12 mouse cellular contexts compared by ENCODE assay signal in genomic region chr6:52220003-52220864, GRCm38 (mm10). TPM values are rescaled to one million over a fixed set of nuclear protein-coding genes. Genes with fewer than 3 reads are reported as not detected.
DNase-seq lines count a peak whose midpoint lies in the region; ATAC-seq and TF ChIP-seq lines count a peak whose summit lies in the region.
"Had no signal": no experiment of that assay in that cellular context is flagged by ENCODE, and none has a peak within 500 bp of the region (broad histone marks: within the 10 kb centered on the region; RNA-seq: fewer than 3 reads in every experiment).

No protein-coding gene starts in this region.

- H3K4me3 ChIP-seq in midbrain, embryonic 11.5 days (ENCODE audit: low read depth, low read length) = no peak overlapping the region
- no peak overlapping the region for H3K4me3 ChIP-seq in midbrain, embryonic 16.5 days (ENCODE audit: low read depth, low read length)
- H3K4me3 ChIP-seq in intestine, postnatal 0 days (ENCODE audit: low read depth, low read length) = no peak overlapping the region
- peak overlapping the region; percentile 86 for H3K4me3 ChIP-seq in limb, embryonic 13.5 days

- peaks cover 100% of the 10 kb centered on the region for H3K27me3 ChIP-seq in midbrain, embryonic 11.5 days (ENCODE audit: control insufficient read depth, insufficient read depth, low read length)
- peaks cover 88% of the 10 kb centered on the region for H3K27me3 ChIP-seq in midbrain, embryonic 16.5 days (ENCODE audit: control insufficient read depth, insufficient read depth, low read depth, low read length)
- peaks cover 95% of the 10 kb centered on the region for H3K27me3 ChIP-seq in intestine, postnatal 0 days (replicated peaks; ENCODE audit: control insufficient read depth, insufficient read depth, low read length)
- peaks cover 9% of the 10 kb centered on the region for H3K27me3 ChIP-seq in limb, embryonic 13.5 days

- peak; percentile 96 for DNase-seq in midbrain, embryonic 11.5 days (ENCODE audit: low spot score, missing footprints)
- peak; percentile 33 for DNase-seq in urinary bladder, postnatal 14 days (ENCODE audit: low spot score)
- no peak for DNase-seq in left cerebral cortex, adult 8-10 months (ENCODE audit: low spot score in 2 of 2)
- no peak for DNase-seq in cerebellum, adult 9-11 months
- DNase-seq: gastrocnemius, postnatal 25 days; thymus, adult 2 months had no signal

- no peaks in the 10 kb centered on the region for H3K9me3 ChIP-seq in midbrain, embryonic 11.5 days (ENCODE audit: control insufficient read depth, low read length)
- no peaks in the 10 kb centered on the region for H3K9me3 ChIP-seq in midbrain, embryonic 16.5 days (replicated peaks; ENCODE audit: control insufficient read depth, low read length, poor library complexity, severe bottlenecking)
- no peaks in the 10 kb centered on the region for H3K9me3 ChIP-seq in intestine, postnatal 0 days (ENCODE audit: control insufficient read depth)
- H3K9me3 ChIP-seq in limb, embryonic 13.5 days = no peaks in the 10 kb centered on the region
- H3K9me3 ChIP-seq: embryonic facial prominence, embryonic 13.5 days; liver, embryonic 15.5 days had no signal

- TF ChIP-seq CTCF in intestine, postnatal 0 days (IDR thresholded peaks at IDR 0.05; ENCODE audit: low read depth) = no peak

- H3K4me1 ChIP-seq in midbrain, embryonic 11.5 days (ENCODE audit: control insufficient read depth, insufficient read depth, low read length) = peaks cover 11% of the 10 kb centered on the region
- H3K4me1 ChIP-seq in midbrain, embryonic 16.5 days (ENCODE audit: control insufficient read depth, insufficient read depth, low read length) = peaks cover 3% of the 10 kb centered on the region; the same call in 1 of the 2 replicates
- no peaks in the 10 kb centered on the region; the same call in 1 of the 2 replicates for H3K4me1 ChIP-seq in intestine, postnatal 0 days (replicated peaks; ENCODE audit: control insufficient read depth, insufficient read depth, low read length)
- peaks cover 59% of the 10 kb centered on the region for H3K4me1 ChIP-seq in limb, embryonic 13.5 days

- H3K27ac ChIP-seq in midbrain, embryonic 11.5 days (ENCODE audit: low read depth, low read length) = no peak overlapping the region
- no peak overlapping the region for H3K27ac ChIP-seq in midbrain, embryonic 16.5 days (ENCODE audit: low read length)
- no peak overlapping the region for H3K27ac ChIP-seq in intestine, postnatal 0 days (ENCODE audit: low read depth, low read length)
- H3K27ac ChIP-seq in limb, embryonic 13.5 days = peak overlapping the region; percentile 99; the same call in 1 of the 2 replicates
- H3K27ac ChIP-seq: embryonic facial prominence, embryonic 13.5 days; liver, embryonic 15.5 days had no signal

- ATAC-seq in midbrain, embryonic 11.5 days (ENCODE audit: low FRiP score) = no peak
- ATAC-seq in midbrain, embryonic 16.5 days = no peak
- ATAC-seq in intestine, postnatal 0 days = no peak
- no peak for ATAC-seq in limb, embryonic 13.5 days (ENCODE audit: low FRiP score, low read depth)

- WGBS in midbrain, embryonic 11.5 days = 12% methylated on average over 32 of the region's 32 CpGs
- 10% methylated on average over 32 of the region's 32 CpGs for WGBS in midbrain, embryonic 16.5 days
- 38% methylated on average over 32 of the region's 32 CpGs for WGBS in intestine, postnatal 0 days
- WGBS in limb, embryonic 13.5 days = 15% methylated on average over 32 of the region's 32 CpGs

- H3K36me3 ChIP-seq in midbrain, embryonic 11.5 days (ENCODE audit: control insufficient read depth, insufficient read depth, low read length) = no peaks in the 10 kb centered on the region
- no peaks in the 10 kb centered on the region for H3K36me3 ChIP-seq in midbrain, embryonic 16.5 days (ENCODE audit: control insufficient read depth, insufficient read depth, low read length)
- H3K36me3 ChIP-seq in intestine, postnatal 0 days (ENCODE audit: control insufficient read depth, insufficient read depth) = no peaks in the 10 kb centered on the region
- peaks cover 11% of the 10 kb centered on the region for H3K36me3 ChIP-seq in limb, embryonic 13.5 days
- H3K36me3 ChIP-seq: embryonic facial prominence, embryonic 13.5 days; liver, embryonic 15.5 days had no signal

- no peak overlapping the region for H3K4me2 ChIP-seq in midbrain, embryonic 11.5 days
- no peak overlapping the region for H3K4me2 ChIP-seq in midbrain, embryonic 16.5 days (ENCODE audit: low read length)
- H3K4me2 ChIP-seq in intestine, postnatal 0 days (replicated peaks; ENCODE audit: low read depth) = peak overlapping the region; percentile 92; the same call in 1 of the 2 replicates
- H3K4me2 ChIP-seq in limb, embryonic 13.5 days (replicated peaks) = peak overlapping the region; percentile 93

- no peak overlapping the region for H3K9ac ChIP-seq in midbrain, embryonic 11.5 days (ENCODE audit: low read length)
- H3K9ac ChIP-seq in midbrain, embryonic 16.5 days (ENCODE audit: low read depth, low read length) = no peak overlapping the region
- no peak overlapping the region for H3K9ac ChIP-seq in intestine, postnatal 0 days (ENCODE audit: low read depth, low read length)
- H3K9ac ChIP-seq in limb, embryonic 13.5 days = peak overlapping the region; percentile 99
- H3K9ac ChIP-seq: liver, embryonic 15.5 days had no signal

RNA-seq across cellular contexts. Expression of gene Hoxa7, which starts 1.4 kb away (rescaled TPM):
- 0.14 TPM in 1 of 2 replicates, not detected in the other for polyA plus RNA-seq in midbrain, embryonic 11.5 days (2014; fragmentation: Nextera tagmentation; extraction: Ambion mirVana)
- not detected in 2 replicates for polyA plus RNA-seq in midbrain, embryonic 16.5 days (2015; fragmentation: Nextera tagmentation; extraction: Ambion mirVana)
- polyA plus RNA-seq in intestine, postnatal 0 days (2015; fragmentation: Nextera tagmentation; extraction: Ambion mirVana) = 5.6 and 6.2 TPM in 2 replicates
- polyA plus RNA-seq in limb, embryonic 13.5 days (2015; fragmentation: Nextera tagmentation; extraction: Ambion mirVana) = 11.8 and 13.1 TPM in 2 replicates
- total RNA-seq in left cerebral cortex, adult 8-10 months (2022) = not detected
- total RNA-seq: MEL had no signal
- polyA plus RNA-seq: embryonic facial prominence, embryonic 13.5 days had no signal

RNA-seq across cellular contexts. Expression of gene Gm28308, which starts 7.1 kb away (rescaled TPM):
- not detected in 2 replicates for polyA plus RNA-seq in midbrain, embryonic 11.5 days (2014; fragmentation: Nextera tagmentation; extraction: Ambion mirVana)
- not detected in 2 replicates for polyA plus RNA-seq in midbrain, embryonic 16.5 days (2015; fragmentation: Nextera tagmentation; extraction: Ambion mirVana)
- polyA plus RNA-seq in intestine, postnatal 0 days (2015; fragmentation: Nextera tagmentation; extraction: Ambion mirVana) = not detected in 2 replicates
- polyA plus RNA-seq in limb, embryonic 13.5 days (2015; fragmentation: Nextera tagmentation; extraction: Ambion mirVana) = 0.29 TPM in 1 of 2 replicates, not detected in the other
- total RNA-seq in left cerebral cortex, adult 8-10 months (2022) = not detected
- total RNA-seq: MEL had no signal
- polyA plus RNA-seq: embryonic facial prominence, embryonic 13.5 days; liver, embryonic 15.5 days had no signal

RNA-seq across cellular contexts. Expression of gene Hoxa3, which starts 7.1 kb away (rescaled TPM):
- polyA plus RNA-seq in midbrain, embryonic 11.5 days (2014; fragmentation: Nextera tagmentation; extraction: Ambion mirVana) = 0.11 TPM in 1 of 2 replicates, not detected in the other
- not detected in 2 replicates for polyA plus RNA-seq in midbrain, embryonic 16.5 days (2015; fragmentation: Nextera tagmentation; extraction: Ambion mirVana)
- polyA plus RNA-seq in intestine, postnatal 0 days (2015; fragmentation: Nextera tagmentation; extraction: Ambion mirVana) = 3.4 and 3.6 TPM in 2 replicates
- 5.9 and 6.3 TPM in 2 replicates for polyA plus RNA-seq in limb, embryonic 13.5 days (2015; fragmentation: Nextera tagmentation; extraction: Ambion mirVana)
- total RNA-seq in left cerebral cortex, adult 8-10 months (2022) = not detected
- total RNA-seq: MEL had no signal

RNA-seq across cellular contexts. Expression of gene Hoxa9, which starts 10.7 kb away (rescaled TPM):
- not detected in 2 replicates for polyA plus RNA-seq in midbrain, embryonic 11.5 days (2014; fragmentation: Nextera tagmentation; extraction: Ambion mirVana)
- polyA plus RNA-seq in midbrain, embryonic 16.5 days (2015; fragmentation: Nextera tagmentation; extraction: Ambion mirVana) = not detected in 2 replicates
- 1.1 and 3.0 TPM in 2 replicates for polyA plus RNA-seq in intestine, postnatal 0 days (2015; fragmentation: Nextera tagmentation; extraction: Ambion mirVana)
- polyA plus RNA-seq in limb, embryonic 13.5 days (2015; fragmentation: Nextera tagmentation; extraction: Ambion mirVana) = 58.3 and 63.5 TPM in 2 replicates
- not detected for total RNA-seq in left cerebral cortex, adult 8-10 months (2022)
- total RNA-seq: MEL had no signal
- polyA plus RNA-seq: embryonic facial prominence, embryonic 13.5 days had no signal

RNA-seq across cellular contexts. Expression of gene Hoxa6, which starts 11.7 kb away (rescaled TPM):
- not detected in 2 replicates for polyA plus RNA-seq in midbrain, embryonic 11.5 days (2014; fragmentation: Nextera tagmentation; extraction: Ambion mirVana)
- polyA plus RNA-seq in midbrain, embryonic 16.5 days (2015; fragmentation: Nextera tagmentation; extraction: Ambion mirVana) = not detected in 2 replicates
- 0.76 and 0.81 TPM in 2 replicates for polyA plus RNA-seq in intestine, postnatal 0 days (2015; fragmentation: Nextera tagmentation; extraction: Ambion mirVana)
- 0.97 and 1.2 TPM in 2 replicates for polyA plus RNA-seq in limb, embryonic 13.5 days (2015; fragmentation: Nextera tagmentation; extraction: Ambion mirVana)
- total RNA-seq in left cerebral cortex, adult 8-10 months (2022) = not detected
- total RNA-seq: MEL had no signal
- polyA plus RNA-seq: liver, embryonic 15.5 days had no signal

Comparison
In these comparisons a context has a peak if more than half of its experiments do, and no peak if none do; other contexts are left out.
1. DNase-seq: peak in midbrain, embryonic 11.5 days (single experiment) and urinary bladder, postnatal 14 days (single experiment); none in left cerebral cortex, adult 8-10 months (0 of 2) and cerebellum, adult 9-11 months (single experiment).
2. H3K4me2 ChIP-seq: peak in intestine, postnatal 0 days (single experiment) and limb, embryonic 13.5 days (single experiment); none in midbrain, embryonic 11.5 days (single experiment) and midbrain, embryonic 16.5 days (single experiment).